ENCODE assay signal across 19 mouse cellular contexts in genomic region chr11:67104242-67104641, GRCm38 (mm10). TPM values are rescaled to one million over a fixed set of nuclear protein-coding genes. Genes with fewer than 3 reads are reported as not detected.
"Had no signal": no experiment of that assay in that cellular context is flagged by ENCODE, and none has a peak within 500 bp of the region (broad histone marks: within the 10 kb centered on the region; RNA-seq: fewer than 3 reads in every experiment).

No protein-coding gene starts in this region.

- H3K9me3 ChIP-seq: kidney, embryonic 15.5 days; limb, embryonic 10.5 days; liver, embryonic 15.5 days; midbrain, embryonic 15.5 days; neural tube, embryonic 13.5 days had no signal

- H3K36me3 ChIP-seq: kidney, embryonic 15.5 days; limb, embryonic 10.5 days; liver, embryonic 15.5 days; midbrain, embryonic 15.5 days; neural tube, embryonic 13.5 days had no signal

- DNase-seq: kidney, postnatal 14 days; lung, adult 2 months; lung, postnatal 36 days; retina, postnatal 1 day; right cerebral cortex, postnatal 4 days; spleen, adult 18-20 months; thymus, adult 18-20 months; thymus, postnatal 14 days had no signal

- H3K27ac ChIP-seq: kidney, embryonic 15.5 days; left cerebral cortex, adult 2 months; limb, embryonic 10.5 days; liver, embryonic 15.5 days; midbrain, embryonic 15.5 days; neural tube, embryonic 13.5 days had no signal

- H3K27me3 ChIP-seq: midbrain, embryonic 15.5 days; neural tube, embryonic 13.5 days had no signal

- H3K4me1 ChIP-seq: kidney, embryonic 15.5 days; limb, embryonic 10.5 days; liver, embryonic 15.5 days; midbrain, embryonic 15.5 days had no signal

- ATAC-seq: lung, postnatal 0 days; midbrain, embryonic 15.5 days had no signal

- H3K4me2 ChIP-seq: kidney, embryonic 15.5 days; liver, embryonic 11.5 days; liver, embryonic 15.5 days; midbrain, embryonic 15.5 days; neural tube, embryonic 13.5 days had no signal

- H3K4me3 ChIP-seq: kidney, embryonic 15.5 days; left cerebral cortex, adult 2 months; limb, embryonic 10.5 days; liver, embryonic 15.5 days; midbrain, embryonic 15.5 days; neural tube, embryonic 13.5 days had no signal

- H3K9ac ChIP-seq: kidney, embryonic 15.5 days; liver, embryonic 15.5 days; midbrain, embryonic 15.5 days; neural tube, embryonic 13.5 days had no signal

RNA-seq across cellular contexts. Expression of gene Myh3, which starts 26.1 kb away (rescaled TPM):
- total RNA-seq: megakaryocyte progenitor cell, adult 5-6 weeks; monocyte, adult 5-6 weeks had no signal
- polyA plus RNA-seq: urinary bladder, adult 2 months had no signal
